Mouse (Mus musculus): ENCODE measurements at regions not wholly inside any gene's neighbourhood (a gene's known extent, or its start where the extent isn't known, plus 50 kb on each side); places are given as distances from the start of the nearest gene placed in this dataset.

GRCm38 (mm10) chr2:167823044-167823443 lies 108.8 kb upstream of the Ptpn1 start:
- in situ Hi-C loops (cut with MboI, MseI): no loop called here

GRCm38 (mm10) chr2:167821186-167821585 lies 110.7 kb upstream of the Ptpn1 start:
- in situ Hi-C loops (cut with MboI, MseI): no loop called here

- in situ Hi-C loops (cut with MboI, MseI): no loop called here
Observed at GRCm38 (mm10) chr2:167818799-167819198, 113.1 kb upstream of the Ptpn1 start.

GRCm38 (mm10) chr2:167817030-167817429 lies 114.8 kb upstream of the Ptpn1 start:
- in situ Hi-C loops (cut with MboI, MseI): no loop called here

- in situ Hi-C loops (cut with MboI, MseI): no loop called here
Observed at GRCm38 (mm10) chr2:167815123-167815522, 116.7 kb upstream of the Ptpn1 start.

- in situ Hi-C loops (cut with MboI, MseI): no loop called here
Observed at GRCm38 (mm10) chr2:167809256-167809655, 119.6 kb upstream of the Tmem189 start.

GRCm38 (mm10) chr2:167805629-167806304 lies 116.1 kb upstream of the Tmem189 start:
- in situ Hi-C loops (cut with MboI, MseI): no loop called here

GRCm38 (mm10) chr2:167804493-167805227 lies 115.0 kb upstream of the Tmem189 start:
- in situ Hi-C loops (cut with MboI, MseI): no loop called here

- in situ Hi-C loops (cut with MboI, MseI): no loop called here
Observed at GRCm38 (mm10) chr2:167802494-167802893, 112.9 kb upstream of the Tmem189 start.

GRCm38 (mm10) chr2:167801389-167801788 lies 111.8 kb upstream of the Tmem189 start:
- in situ Hi-C loops (cut with MboI, MseI): no loop called here

- in situ Hi-C loops (cut with MboI, MseI): no loop called here
Observed at GRCm38 (mm10) chr2:167800648-167801245, 111.1 kb upstream of the Tmem189 start.

GRCm38 (mm10) chr2:167799629-167800387 lies 110.2 kb upstream of the Tmem189 start:
- in situ Hi-C loops (cut with MboI, MseI): no loop called here

GRCm38 (mm10) chr2:167798969-167799513 lies 109.4 kb upstream of the Tmem189 start:
- in situ Hi-C loops (cut with MboI, MseI): no loop called here

GRCm38 (mm10) chr2:167798076-167798782 lies 108.6 kb upstream of the Tmem189 start:
- in situ Hi-C loops (cut with MboI, MseI): no loop called here

- in situ Hi-C loops (cut with MboI, MseI): no loop called here
Observed at GRCm38 (mm10) chr2:167795491-167795890, 105.9 kb upstream of the Tmem189 start.

- in situ Hi-C loops (cut with MboI, MseI): no loop called here
Observed at GRCm38 (mm10) chr2:167793916-167794315, 104.3 kb upstream of the Tmem189 start.

- in situ Hi-C loops (cut with MboI, MseI): no loop called here
Observed at GRCm38 (mm10) chr2:167792753-167793152, 103.1 kb upstream of the Tmem189 start.

- in situ Hi-C loops (cut with MboI, MseI): no loop called here
Observed at GRCm38 (mm10) chr2:167792330-167792729, 102.7 kb upstream of the Tmem189 start.

- in situ Hi-C loops (cut with MboI, MseI): no loop called here
Observed at GRCm38 (mm10) chr2:167789471-167789923, 99.9 kb upstream of the Tmem189 start.

- in situ Hi-C loops (cut with MboI, MseI): no loop called here
Observed at GRCm38 (mm10) chr2:167786951-167787350, 97.3 kb upstream of the Tmem189 start.

GRCm38 (mm10) chr2:167784353-167784752 lies 94.7 kb upstream of the Tmem189 start:
- in situ Hi-C loops (cut with MboI, MseI): no loop called here
